Mouse (Mus musculus) gastrocnemius, postnatal 25 days (tissue): ENCODE measurements around the gene Atrnl1. TPM values are rescaled to one million over a fixed set of nuclear protein-coding genes. Genes with fewer than 3 reads are reported as not detected.
A peak's percentile ranks its signal among the peaks of the same experiment; 100 is the strongest.
"Not testable (repeated sequence)": the region's sequence is repeated elsewhere in the genome, so short reads cannot be mapped to it uniquely, and the experiment has no call there.

Experiments
- DNase-seq: peaks from one replicate; pipeline ENCODE4 v3.0.0; 2022
- total RNA-seq, 2 experiments: library from RNA; stranded (reverse); gene quantifications; 1 replicate in 1 of 2; 2 replicates in 1 of 2; pipeline ENCODE4 v1.2.3; 2021

The Atrnl1 gene
- total RNA-seq, 2 experiments from 2014 or later: 7.2 to 7.5 TPM

GRCm38 (mm10) chr19:57692566-57692965, 81.7 kb downstream of the Atrnl1 start:
- DNase-seq: no peak

- not testable (repeated sequence) for DNase-seq
Measured at GRCm38 (mm10) chr19:57696781-57697180, 85.9 kb downstream of the Atrnl1 start.

- no peak for DNase-seq
Measured at GRCm38 (mm10) chr19:57713138-57713537, 102.3 kb downstream of the Atrnl1 start.

- peak; percentile 20 for DNase-seq
Measured at GRCm38 (mm10) chr19:57724920-57725319, 114.1 kb downstream of the Atrnl1 start.

GRCm38 (mm10) chr19:57725326-57725725, 114.5 kb downstream of the Atrnl1 start:
- no peak for DNase-seq

GRCm38 (mm10) chr19:57727009-57727408, 116.2 kb downstream of the Atrnl1 start:
- DNase-seq: no peak

GRCm38 (mm10) chr19:57737475-57737874, 126.6 kb downstream of the Atrnl1 start:
- no peak for DNase-seq

GRCm38 (mm10) chr19:57745579-57745978, 134.7 kb downstream of the Atrnl1 start:
- DNase-seq: no peak

GRCm38 (mm10) chr19:57746553-57746952, 135.7 kb downstream of the Atrnl1 start:
- DNase-seq: no peak

GRCm38 (mm10) chr19:57752189-57752588, 141.4 kb downstream of the Atrnl1 start:
- DNase-seq: no peak

- no peak for DNase-seq
Measured at GRCm38 (mm10) chr19:57762526-57762925, 151.7 kb downstream of the Atrnl1 start.

GRCm38 (mm10) chr19:57764576-57765371, 153.9 kb downstream of the Atrnl1 start:
- DNase-seq: no peak

GRCm38 (mm10) chr19:57767051-57767450, 156.2 kb downstream of the Atrnl1 start:
- DNase-seq: no peak

- DNase-seq: no peak
Measured at GRCm38 (mm10) chr19:57768661-57769060, 157.8 kb downstream of the Atrnl1 start.

GRCm38 (mm10) chr19:57782366-57783089, 171.7 kb downstream of the Atrnl1 start:
- DNase-seq: no peak

GRCm38 (mm10) chr19:57786699-57787098, 175.9 kb downstream of the Atrnl1 start:
- DNase-seq: no peak

- no peak for DNase-seq
Measured at GRCm38 (mm10) chr19:57802207-57802606, 191.4 kb downstream of the Atrnl1 start.

GRCm38 (mm10) chr19:57802771-57803482, 192.1 kb downstream of the Atrnl1 start:
- DNase-seq: no peak

- no peak for DNase-seq
Measured at GRCm38 (mm10) chr19:57803483-57803820, 192.6 kb downstream of the Atrnl1 start.

- DNase-seq: no peak
Measured at GRCm38 (mm10) chr19:57808363-57808762, 197.5 kb downstream of the Atrnl1 start.

- no peak for DNase-seq
Measured at GRCm38 (mm10) chr19:57814291-57814690, 203.5 kb downstream of the Atrnl1 start.

GRCm38 (mm10) chr19:57816221-57816996, 205.6 kb downstream of the Atrnl1 start:
- no peak for DNase-seq
